Mouse (Mus musculus) sigmoid colon, adult 10 weeks (tissue): ENCODE data around the gene Psg19. TPM values are rescaled to one million over a fixed set of nuclear protein-coding genes. Genes with fewer than 3 reads are reported as not detected.

Experiments
- polyA plus RNA-seq: library from polyadenylated mRNA; stranded (reverse); fragments of 350-450 nt; fragmentation: Illumina TruSeq; extraction: RNeasy Lipid Tissue Mini Kit (QIAGEN cat#74804); gene quantifications from one replicate; pipeline ENCODE4 v1.2.3, GENCODE M21; 2014; ENCODE audit warnings: low read depth, low replicate concordance

Psg19 gene
- not detected for polyA plus RNA-seq

DNA sequence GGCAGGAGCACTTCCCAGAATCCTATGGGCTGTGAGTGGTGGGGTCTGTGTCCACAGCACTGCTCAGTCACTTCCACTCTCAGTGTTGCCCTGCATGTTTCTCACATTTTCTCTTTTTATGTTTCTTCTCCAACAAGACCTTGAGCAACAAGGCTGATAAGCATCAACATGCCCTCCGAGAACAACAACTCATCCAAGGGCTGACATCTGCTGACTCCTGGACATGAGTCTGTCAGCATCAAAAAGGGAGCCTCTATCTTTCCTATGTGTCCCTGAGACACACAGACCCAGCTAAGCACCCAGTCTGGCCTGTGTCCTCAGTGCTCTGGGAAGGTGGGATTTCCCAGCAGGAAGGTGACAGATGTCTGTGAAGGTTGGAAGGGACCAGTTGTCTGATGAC lies at the start of gene Psg19:
TSS of gene Psg19 (minus strand) at position 101 of the 400 bp plus-strand sequence.

DNA sequence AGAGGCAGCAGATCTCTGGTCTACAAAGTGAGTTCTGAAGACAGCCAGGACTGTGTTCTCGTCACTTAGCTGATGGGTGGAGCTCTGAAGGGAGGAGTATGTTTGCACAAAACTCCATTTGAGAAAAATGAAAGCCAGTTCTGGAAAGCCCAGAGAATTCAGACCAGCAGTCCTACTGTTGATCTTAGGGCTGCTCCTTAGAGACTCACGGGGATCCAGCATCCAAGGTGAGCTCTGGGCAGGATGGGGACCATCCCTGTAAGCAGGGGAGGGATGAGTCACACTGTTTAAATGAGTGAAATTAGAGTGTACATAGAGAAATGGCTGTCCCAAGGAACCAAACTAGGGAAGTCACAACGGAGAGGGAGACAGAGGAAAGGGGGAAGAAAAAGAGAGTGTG lies 41.5 kb upstream of the Psg19 start, which contains the start of gene Mill2:
TSS of gene Mill2 (plus strand) at position 102 of the 400 bp plus-strand sequence.

DNA sequence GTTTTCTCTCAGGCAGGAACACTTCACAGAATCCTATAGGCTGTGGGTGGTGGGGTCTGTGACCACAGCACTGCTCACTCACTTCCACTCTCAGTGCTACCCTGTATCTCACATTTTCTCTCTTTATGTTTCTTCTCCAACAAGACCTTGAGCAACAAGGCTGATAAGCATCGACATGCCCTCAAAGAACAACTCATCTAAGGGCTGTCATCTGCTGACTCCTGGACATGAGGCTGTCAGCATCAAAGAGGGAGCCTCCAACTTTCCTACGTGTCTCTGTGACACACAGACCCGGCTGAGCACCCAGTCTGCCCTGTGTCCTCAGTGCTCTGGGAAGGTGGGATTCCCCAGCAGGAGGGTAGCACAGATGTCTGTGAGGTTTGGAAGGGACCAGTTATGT lies 23.2 kb upstream of the Psg19 start, which contains the start of gene Psg17:
TSS of gene Psg17 (minus strand) at position 101 of the 400 bp plus-strand sequence.

Other genes starting within 250 kb of the Psg19 start
- gene Psg27, start 231.2 kb downstream of the Psg19 start, polyA plus RNA-seq, result not detected
- not detected for gene Psg23, start 182.0 kb downstream of the Psg19 start, polyA plus RNA-seq
- not detected for gene Psg21, start 141.8 kb downstream of the Psg19 start, polyA plus RNA-seq
- not detected for gene Psg20, start 112.3 kb downstream of the Psg19 start, polyA plus RNA-seq
- gene Psg22, start 80.4 kb downstream of the Psg19 start, polyA plus RNA-seq, result not detected
- gene Psg17, start 23.1 kb upstream of the Psg19 start, polyA plus RNA-seq, result 0.79 TPM
- gene Mill2, start 41.4 kb upstream of the Psg19 start, polyA plus RNA-seq, result 12.0 TPM
- gene Pglyrp1, start 72.8 kb upstream of the Psg19 start, polyA plus RNA-seq, result 15.6 TPM
- 4.1 TPM for gene Ccdc61, start 111.9 kb upstream of the Psg19 start, polyA plus RNA-seq
- gene Nova2, start 127.4 kb upstream of the Psg19 start, polyA plus RNA-seq, result 0.25 TPM
- gene Nanos2, start 188.9 kb upstream of the Psg19 start, polyA plus RNA-seq, result not detected
- not detected for gene Mypop, start 192.7 kb upstream of the Psg19 start, polyA plus RNA-seq
- gene Irf2bp1, start 205.5 kb upstream of the Psg19 start, polyA plus RNA-seq, result 1.6 TPM
- gene Foxa3, start 225.0 kb upstream of the Psg19 start, polyA plus RNA-seq, result 20.9 TPM
- gene Sympk, start 225.9 kb upstream of the Psg19 start, polyA plus RNA-seq, result 4.3 TPM